Mouse (Mus musculus): ENCODE results near the gene Adam23.

Adam23 gene

DNA sequence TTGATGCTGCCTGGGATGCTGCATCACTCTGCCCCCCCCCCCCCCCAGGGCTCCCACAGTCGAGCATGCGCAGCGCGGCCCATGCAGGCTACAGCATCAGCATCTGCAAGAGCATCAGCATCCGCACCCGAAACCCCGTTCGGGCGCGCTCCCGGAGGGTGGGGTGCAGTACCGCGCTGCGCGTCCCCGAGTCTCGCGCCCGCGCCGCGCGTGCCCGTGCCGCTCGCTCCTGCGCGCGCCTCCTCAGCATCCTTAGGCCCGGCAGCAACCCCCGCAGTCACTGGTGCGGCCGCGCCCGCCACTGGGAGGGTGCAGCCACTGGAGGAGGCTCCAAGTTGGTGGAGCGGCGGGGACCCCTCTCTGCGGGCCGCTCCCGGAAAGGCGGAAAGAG is at the start of gene Adam23:
Gene Adam23 (plus strand): TSS at position 236 of the 391 bp plus-strand sequence.
- in situ Hi-C loops (cut with MseI, MboI), result no loop called here

- in situ Hi-C loops (cut with MseI, MboI), result no loop called here
Observed at GRCm38 (mm10) chr1:63401130-63401529, 44.6 kb upstream of the Adam23 start.

DNA sequence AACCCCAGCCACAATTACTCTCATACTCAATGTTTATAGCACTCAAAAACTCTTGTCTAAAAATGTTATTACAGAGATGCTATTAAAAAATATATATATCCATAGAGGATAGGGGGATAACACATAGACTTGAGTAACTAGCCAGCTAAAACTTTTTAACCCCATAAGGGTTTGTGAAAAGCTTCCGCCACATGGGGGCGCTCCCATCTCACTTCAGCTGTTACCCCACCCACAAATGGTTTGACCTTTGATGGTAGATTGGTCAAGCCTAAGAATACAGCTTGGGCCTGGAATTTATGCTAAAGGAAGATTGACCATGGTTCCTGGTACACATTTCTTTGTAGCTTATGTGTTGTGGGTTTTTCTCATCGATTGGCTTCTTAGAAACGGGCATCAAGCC is 42.1 kb upstream of the Adam23 start:
- in situ Hi-C loops (cut with MseI, MboI), result no loop called here

DNA sequence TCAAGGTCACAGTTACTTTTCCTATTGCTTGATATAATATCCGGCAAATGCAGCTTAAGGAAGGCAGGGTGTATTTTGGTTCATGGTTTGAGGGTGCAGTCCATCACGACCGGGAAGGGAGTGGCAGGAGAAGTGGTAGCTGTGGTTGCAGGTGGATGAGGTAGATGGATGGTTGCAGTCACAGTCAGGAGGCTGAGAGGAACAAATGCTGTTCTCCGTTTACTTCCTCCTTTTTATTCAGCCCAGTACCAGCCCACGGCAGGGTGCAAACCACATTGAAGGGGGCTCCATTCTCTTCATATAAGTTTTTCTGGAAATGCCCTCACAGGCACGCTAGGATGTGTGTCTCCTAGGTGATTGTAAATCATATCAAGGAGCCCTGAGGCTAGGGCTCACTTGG is 37.3 kb upstream of the Adam23 start:
- in situ Hi-C loops (cut with MseI, MboI), result no loop called here

DNA sequence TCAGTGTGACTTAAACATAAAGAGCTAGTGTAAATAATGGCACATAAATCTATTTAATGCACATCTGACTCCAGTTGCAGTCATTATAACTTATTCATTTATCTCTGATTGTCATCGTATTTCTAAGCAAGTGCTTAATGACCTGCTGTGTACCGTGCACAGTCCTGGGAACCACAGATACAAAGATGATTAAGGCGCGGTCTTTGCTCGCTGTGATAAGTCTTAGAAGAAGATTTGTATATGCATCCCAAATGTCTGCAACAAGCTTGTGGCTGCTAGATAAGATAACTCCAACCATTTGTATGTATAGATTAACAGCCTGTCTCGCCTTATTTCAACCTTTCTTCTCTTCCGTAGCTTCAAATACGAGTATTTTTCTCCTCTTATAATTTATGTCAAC is 27.2 kb upstream of the Adam23 start:
- in situ Hi-C loops (cut with MseI, MboI), result no loop called here

DNA sequence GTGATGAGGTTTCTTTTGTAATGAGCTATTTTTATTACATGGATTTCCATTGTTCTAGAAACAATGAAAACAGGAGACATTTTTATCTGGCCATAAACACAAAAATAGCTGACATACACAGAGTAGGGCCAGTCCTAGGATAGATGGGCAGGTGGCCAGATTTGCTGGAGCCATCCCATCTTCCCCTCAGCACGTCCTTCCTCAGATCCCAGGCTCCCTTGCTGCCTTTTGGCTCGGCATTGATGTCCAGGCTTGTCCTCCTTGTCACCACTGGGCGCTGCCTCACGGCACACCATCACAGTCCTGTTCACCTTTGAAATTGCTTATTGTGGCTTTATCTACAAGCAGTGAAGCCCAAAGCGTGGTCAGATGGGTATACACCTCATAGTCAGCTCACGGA is 15.0 kb upstream of the Adam23 start:
- in situ Hi-C loops (cut with MseI, MboI), result no loop called here

DNA sequence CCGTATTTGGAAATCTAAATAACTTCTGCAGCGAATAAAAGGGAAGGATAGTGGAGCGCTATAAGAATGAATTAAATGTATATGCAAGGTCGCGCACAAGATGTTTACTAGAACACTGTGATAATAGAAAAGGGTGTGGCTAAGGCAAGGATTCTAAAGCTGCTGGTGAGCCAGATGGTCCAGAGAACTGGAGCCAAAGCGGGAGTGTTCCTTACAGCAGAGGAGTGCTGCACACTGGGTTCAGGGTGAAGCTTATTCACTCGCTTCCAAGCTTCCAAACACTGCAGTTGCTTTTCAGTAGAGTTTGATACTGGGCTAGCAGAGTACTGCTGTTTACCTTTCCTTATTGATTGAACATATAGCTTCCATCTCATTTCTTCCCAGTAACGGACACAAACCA is 14.5 kb upstream of the Adam23 start:
- in situ Hi-C loops (cut with MseI, MboI), result no loop called here

DNA sequence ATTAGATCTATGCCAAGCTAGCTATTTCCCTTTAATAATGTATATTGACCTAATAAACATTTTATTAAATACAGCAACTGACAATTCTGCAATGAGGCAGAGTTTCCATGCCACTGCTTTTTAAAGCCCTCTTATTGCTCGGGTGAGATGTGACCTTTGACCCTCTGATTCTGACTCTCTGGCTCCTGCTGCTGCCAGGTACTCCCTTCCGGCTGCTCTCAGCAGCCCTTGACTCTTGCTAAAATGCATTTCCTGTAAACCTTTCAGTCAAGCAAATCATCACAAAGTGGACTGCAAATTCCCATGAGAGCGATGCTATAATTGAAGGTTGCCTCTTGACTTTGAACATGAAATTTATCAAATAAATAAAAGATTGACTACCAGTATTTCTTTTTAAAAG is 13.8 kb upstream of the Adam23 start:
- in situ Hi-C loops (cut with MseI, MboI), result no loop called here

- in situ Hi-C loops (cut with MseI, MboI), result no loop called here
Observed at GRCm38 (mm10) chr1:63434052-63434451, 11.6 kb upstream of the Adam23 start.

GRCm38 (mm10) chr1:63437529-63437928 is 8.2 kb upstream of the Adam23 start:
- in situ Hi-C loops (cut with MseI, MboI), result no loop called here

- in situ Hi-C loops (cut with MseI, MboI), result no loop called here
Observed at GRCm38 (mm10) chr1:63442186-63442585, 3.5 kb upstream of the Adam23 start.

DNA sequence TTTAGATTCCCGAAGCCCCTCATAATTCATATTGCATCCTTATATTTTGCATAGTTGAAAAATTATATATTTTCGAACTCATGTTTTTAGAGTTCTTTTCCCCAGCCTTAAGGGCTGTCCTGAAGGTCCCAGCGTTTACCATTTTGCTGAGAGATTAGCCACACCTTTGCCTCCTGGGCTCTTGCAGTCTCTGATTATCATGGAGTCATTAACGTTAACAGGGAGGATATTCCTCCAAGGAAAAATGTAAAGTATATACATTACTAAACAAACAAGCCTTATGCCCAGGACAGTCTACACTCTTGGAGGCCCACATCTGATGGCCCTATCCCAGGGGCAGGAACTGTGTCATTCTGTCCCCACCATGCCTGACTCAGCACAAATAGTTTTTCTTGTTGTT is 3.1 kb upstream of the Adam23 start:
- in situ Hi-C loops (cut with MseI, MboI), result no loop called here

DNA sequence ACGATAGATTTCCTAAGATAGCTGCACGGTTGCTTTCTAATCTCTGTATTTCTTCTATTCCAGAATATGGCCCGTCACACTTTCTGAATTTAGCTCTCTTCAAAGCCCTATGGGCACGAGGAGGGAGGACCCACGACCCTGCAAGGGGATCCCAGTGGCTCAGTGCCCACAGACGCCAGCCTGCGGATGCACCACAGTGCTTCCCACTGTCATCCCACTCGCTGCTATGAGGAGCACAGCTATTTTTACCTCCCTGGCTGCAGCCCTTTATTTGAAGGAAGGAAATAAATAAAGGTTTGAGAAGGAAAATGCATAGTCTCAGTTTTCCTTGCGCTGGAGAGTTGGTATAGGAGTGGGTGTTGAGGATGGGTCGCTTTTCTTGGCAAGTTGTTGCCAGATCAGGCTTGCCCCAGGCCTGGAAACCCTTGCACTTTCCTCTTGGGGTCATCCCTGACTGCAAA is 512 bp upstream of the Adam23 start:
- in situ Hi-C loops (cut with MseI, MboI), result no loop called here

- in situ Hi-C loops (cut with MseI, MboI), result no loop called here
Observed at GRCm38 (mm10) chr1:63446047-63446704, 485 bp downstream of the Adam23 start.

GRCm38 (mm10) chr1:63446721-63447120 is 1.0 kb downstream of the Adam23 start:
- in situ Hi-C loops (cut with MseI, MboI), result no loop called here

DNA sequence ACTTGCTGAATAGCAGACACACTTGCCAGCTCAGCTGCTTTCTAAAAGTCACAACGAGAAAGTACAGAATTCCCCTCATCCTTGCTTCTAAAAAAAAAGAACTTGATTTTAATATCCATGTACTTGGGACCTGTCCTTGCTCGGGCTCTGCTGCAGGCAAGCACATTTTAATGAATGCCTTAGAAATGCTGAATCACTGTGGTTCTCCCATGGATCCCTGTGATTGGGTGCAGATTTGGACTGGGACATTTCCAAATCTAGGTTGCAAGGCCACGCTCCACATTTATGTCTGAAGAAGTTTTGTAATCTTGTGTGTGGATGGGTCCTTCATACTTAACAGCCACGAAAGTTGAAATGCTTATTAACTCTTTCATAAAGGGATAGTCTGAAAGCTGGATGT is 4.4 kb downstream of the Adam23 start:
- in situ Hi-C loops (cut with MseI, MboI), result no loop called here

- in situ Hi-C loops (cut with MseI, MboI), result no loop called here
Observed at GRCm38 (mm10) chr1:63453332-63453887, 7.7 kb downstream of the Adam23 start.

DNA sequence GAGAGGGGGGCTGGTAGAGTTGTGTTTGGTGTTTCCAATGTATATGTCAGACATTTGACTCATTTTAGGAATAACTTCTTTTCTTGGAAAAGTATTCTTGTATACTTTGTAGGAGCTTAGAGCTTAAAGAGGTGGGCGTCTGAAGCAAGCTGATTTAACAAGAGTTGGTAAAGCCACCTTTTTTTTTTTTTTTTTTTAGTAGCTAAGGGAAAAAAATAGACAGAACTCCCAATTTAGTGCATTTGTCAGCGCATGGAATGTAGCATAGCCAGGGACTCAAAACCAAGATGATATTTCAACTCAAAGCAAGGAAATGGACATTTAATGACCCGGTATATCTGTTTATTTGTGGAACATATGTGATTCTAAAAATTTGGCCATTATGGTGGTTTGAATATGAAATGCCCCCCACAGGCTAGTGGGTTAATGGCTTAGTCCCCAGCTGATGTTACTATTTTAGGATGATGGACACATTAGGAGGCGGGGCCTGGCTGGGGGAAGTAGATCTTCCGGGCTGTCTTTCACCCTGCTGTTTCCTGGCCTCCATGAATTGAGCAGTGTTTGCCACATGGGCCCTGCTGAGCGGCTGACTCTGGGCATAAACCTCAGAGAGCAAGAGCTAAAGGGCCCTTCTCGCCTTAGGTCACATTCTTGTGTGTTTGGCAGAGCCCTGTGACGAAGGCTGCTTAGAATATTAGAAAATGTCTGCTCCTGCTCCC is 12.3 kb downstream of the Adam23 start:
- in situ Hi-C loops (cut with MseI, MboI), result no loop called here

DNA sequence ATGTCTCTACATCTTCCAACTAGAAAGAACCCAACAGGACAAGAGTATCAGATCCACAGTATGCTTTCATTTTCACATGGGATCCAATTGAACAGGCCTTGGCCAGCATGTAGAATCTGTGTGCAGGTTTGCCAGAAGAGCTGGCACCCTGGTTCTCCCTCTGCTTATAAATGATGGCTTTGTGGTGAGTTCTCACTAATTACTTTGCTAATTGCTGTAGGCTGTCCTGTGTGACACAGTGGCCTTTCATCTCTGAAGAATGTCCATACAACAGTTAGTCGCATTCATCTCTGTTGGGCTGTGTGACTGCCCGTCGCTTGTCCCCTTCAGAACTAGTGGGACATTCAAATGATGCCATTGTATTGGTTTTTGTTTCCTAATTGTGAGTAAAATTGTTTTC is 13.5 kb downstream of the Adam23 start:
- in situ Hi-C loops (cut with MseI, MboI), result no loop called here

GRCm38 (mm10) chr1:63459926-63460325 is 14.2 kb downstream of the Adam23 start:
- in situ Hi-C loops (cut with MseI, MboI), result no loop called here

DNA sequence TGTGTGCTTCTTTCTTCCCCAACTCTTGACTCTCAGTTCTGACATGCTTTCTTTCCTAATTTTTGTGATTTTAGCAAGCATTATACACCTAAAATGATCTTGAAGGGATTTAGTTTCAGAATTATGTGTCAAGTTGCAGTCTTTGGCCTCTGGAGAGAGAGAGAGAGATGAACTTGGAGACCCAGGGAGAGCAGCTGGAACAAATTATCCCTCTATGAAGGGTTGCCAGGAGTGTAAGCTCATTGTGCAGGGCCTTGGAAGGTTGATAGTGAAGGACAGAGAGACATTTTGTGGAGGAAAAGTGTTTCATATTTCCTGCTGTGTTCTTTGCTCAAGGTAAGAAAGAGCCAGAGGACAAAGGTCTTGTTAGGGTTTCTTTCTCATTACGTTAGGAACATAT is 18.8 kb downstream of the Adam23 start:
- in situ Hi-C loops (cut with MseI, MboI), result no loop called here

GRCm38 (mm10) chr1:63473272-63473671 is 27.6 kb downstream of the Adam23 start:
- in situ Hi-C loops (cut with MseI, MboI), result no loop called here

DNA sequence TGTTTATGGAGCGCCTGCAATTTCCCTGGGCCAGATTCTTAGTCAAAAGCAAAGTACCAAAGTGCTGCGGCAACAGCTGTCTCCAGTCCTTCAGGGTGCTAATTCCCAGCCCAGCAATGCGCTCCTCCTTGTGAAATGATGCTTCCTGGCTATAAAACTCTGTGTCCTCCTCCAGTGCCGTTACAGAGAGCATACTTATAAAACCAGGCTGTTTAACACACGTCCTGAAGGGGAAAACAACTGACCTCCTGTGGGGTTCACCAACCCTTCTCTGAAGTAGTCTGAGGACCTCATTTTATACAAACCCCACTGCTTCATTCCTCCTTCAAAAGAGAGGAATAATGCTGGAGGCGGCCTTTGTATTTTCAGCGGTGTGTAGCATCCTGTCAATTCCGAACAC is 28.0 kb downstream of the Adam23 start:
- in situ Hi-C loops (cut with MseI, MboI), result no loop called here
